Mouse (Mus musculus) cerebellum, postnatal 10 days (tissue): ENCODE data around the gene Gm8653.
"Not testable (repeated sequence)": the region's sequence is repeated elsewhere in the genome, so short reads cannot be mapped to it uniquely, and the experiment has no call there.

Experiments used
- DNase-seq, 2 experiments: peaks; one replicate each; pipeline ENCODE4 v3.0.0; 2021; ENCODE audit warnings: mixed read lengths in 2 of 2

Gm8653 gene

DNA sequence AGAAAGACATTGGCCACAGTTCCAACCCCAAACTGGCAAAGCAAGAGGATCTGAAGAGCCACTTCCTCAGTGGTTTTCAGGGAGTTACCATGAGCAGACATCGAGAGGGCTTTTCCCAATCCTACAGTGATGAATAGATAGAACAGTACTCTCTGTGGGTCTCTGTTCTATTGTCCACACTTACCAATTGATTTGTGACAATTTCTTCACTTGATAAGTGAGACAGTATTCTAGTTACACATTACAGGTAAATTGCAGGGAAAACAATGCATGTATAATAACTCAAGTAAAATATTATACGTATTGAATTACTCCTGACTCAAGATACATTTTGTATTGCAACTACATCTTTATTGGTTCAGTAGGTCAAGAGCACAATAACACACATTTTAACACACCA, at the start of gene Gm8653:
Gm8653 (minus strand) TSS at position 101 of the 400 bp plus-strand sequence.
- DNase-seq, result not testable (repeated sequence)

GRCm38 (mm10) chr7:22229384-22229783, 28.3 kb upstream of the Gm8653 start, which contains the start of gene Gm8453:
Gm8453 (minus strand) TSS chr7:22229484.
- not testable (repeated sequence) for DNase-seq

- DNase-seq, result not testable (repeated sequence)
Measured at GRCm38 (mm10) chr7:22189077-22189476, 12.0 kb downstream of the Gm8653 start, which contains the start of gene Vmn1r143. Vmn1r143 (plus strand) TSS chr7:22189377.

DNA sequence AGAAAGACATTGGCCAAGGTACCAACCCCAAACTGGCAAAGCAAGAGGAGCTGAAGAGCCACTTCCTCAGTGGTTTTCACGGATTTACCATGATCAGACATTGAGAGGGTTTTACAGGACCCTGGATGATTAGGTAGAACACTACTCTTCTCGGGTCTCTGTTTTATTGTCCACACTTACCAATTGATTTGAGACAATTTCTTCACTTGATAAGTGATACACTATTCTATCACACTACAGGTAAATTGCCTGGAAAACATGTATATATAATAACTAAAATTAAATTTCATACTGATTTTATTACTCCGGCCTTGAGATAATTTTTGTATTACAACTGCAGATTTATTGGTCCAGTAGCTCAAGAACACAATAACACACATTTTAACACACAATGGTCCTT, 37.1 kb downstream of the Gm8653 start, which contains the start of gene Vmn1r142:
Vmn1r142 (minus strand) TSS at position 101 of the 400 bp plus-strand sequence.
- DNase-seq, result not testable (repeated sequence)
